Mouse (Mus musculus): ENCODE results near the gene Zdhhc8.

Gene Zdhhc8

DNA sequence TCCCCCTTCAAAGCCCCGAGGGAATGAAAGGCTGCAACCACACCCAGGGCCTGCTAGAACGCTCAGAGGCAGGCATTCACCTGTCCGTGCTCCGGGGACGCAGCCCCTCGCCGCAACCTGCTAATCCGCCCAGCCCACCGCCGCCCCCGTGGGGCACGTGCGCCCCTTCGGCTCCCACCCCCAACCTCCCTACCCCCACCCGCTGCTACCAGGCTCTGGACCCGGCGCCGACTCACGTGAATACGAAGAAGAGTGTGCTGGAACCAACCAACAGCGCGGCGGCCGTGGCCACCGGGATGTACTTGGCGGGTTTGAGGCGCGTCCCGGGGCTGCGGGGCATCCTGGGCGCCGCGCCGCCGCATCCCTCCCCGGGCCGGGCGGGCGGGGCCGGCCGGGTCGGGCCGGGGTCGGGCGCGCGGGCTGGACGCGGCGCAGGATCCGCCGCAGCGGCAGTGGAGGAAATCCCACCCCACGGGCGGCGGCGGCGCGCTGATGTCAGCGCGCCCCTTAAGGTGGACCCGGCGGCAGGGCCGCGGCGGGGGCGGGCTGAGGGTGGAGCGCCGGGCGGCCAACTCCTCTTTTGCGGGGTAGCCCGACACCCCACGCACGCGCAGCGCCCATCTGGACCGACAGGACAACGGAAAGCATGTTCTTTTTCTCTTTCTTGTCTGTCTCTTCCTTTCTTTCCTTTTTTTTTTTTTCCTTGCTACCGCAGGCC is at the start of gene Zdhhc8:
Gene Zdhhc8 (minus strand): TSS at position 466 of the 718 bp plus-strand sequence.
- DNase-seq (ENCODE audit: low read depth, low spot score), result no peak

DNA sequence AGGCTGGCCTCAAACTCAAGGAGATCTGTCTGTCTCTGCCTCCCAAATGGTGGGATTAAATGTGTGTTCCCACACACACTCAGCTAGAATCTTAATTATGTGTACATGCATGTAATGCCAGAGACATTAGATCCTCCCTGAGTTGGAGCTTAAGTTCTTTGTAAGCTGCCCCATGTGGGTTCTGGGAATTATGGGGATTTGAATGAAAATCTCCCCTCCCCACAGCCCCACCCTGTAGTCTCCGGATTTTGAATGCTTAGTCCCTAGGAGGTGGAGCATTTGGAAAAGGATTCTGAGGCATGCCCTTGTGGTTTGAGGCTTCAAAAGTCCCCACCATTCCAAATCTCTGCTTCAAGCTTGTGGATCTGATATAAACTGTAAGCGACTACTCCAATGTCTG is 40.2 kb upstream of the Zdhhc8 start:
- no peak for DNase-seq (ENCODE audit: low read depth, low spot score)

- DNase-seq (ENCODE audit: low read depth, low spot score), result no peak
Measured at GRCm38 (mm10) chr16:18268182-18268581, 33.2 kb upstream of the Zdhhc8 start.

DNA sequence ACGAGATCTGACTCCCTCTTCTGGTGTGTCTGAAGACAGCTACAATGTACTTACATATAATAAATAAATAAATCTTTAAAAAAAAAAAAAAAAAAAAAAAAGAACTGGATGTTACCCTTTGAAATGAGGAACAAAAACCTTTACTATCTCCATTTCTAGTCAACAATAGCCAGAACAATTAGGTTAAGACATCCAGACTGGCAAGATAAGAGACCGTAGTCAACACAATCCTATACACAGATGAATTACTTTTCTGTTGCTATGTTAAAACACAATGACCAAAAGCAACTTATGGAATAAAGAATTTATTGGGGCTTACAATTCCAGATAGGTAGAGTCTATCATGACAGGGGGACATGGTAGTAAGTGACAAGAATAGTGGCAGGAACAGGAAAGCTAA is 30.1 kb upstream of the Zdhhc8 start:
- no peak for DNase-seq (ENCODE audit: low read depth, low spot score)

GRCm38 (mm10) chr16:18258221-18258620 is 23.3 kb upstream of the Zdhhc8 start, which contains the start of gene Gm49776:
Gene Gm49776 (minus strand): TSS chr16:18258321.
- DNase-seq (ENCODE audit: low read depth, low spot score), result no peak

GRCm38 (mm10) chr16:18253866-18254265 is 18.9 kb upstream of the Zdhhc8 start:
- DNase-seq (ENCODE audit: low read depth, low spot score), result no peak

DNA sequence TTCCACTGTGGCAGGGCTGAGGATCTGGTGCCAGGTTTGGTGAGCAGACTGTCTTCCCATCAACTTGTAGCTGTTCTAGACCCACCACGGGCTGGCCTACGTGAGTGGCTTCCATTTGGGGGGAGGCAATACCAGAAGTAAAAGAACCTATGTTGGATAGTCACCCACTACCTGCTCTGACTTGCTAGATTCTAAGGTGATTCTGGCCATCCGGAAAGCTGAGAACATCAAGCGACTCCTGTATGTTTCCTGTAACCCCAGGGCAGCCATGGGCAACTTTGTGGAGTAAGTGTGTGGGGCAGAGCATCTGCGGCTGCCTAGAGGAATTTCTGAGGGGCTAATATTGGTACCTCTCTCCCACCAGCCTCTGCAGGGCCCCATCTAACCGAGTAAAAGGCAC is 17.8 kb upstream of the Zdhhc8 start:
- DNase-seq (ENCODE audit: low read depth, low spot score), result no peak

- no peak for DNase-seq (ENCODE audit: low read depth, low spot score)
Measured at GRCm38 (mm10) chr16:18250828-18251790, 16.2 kb upstream of the Zdhhc8 start.

GRCm38 (mm10) chr16:18250231-18250630 is 15.3 kb upstream of the Zdhhc8 start:
- no peak for DNase-seq (ENCODE audit: low read depth, low spot score)

DNA sequence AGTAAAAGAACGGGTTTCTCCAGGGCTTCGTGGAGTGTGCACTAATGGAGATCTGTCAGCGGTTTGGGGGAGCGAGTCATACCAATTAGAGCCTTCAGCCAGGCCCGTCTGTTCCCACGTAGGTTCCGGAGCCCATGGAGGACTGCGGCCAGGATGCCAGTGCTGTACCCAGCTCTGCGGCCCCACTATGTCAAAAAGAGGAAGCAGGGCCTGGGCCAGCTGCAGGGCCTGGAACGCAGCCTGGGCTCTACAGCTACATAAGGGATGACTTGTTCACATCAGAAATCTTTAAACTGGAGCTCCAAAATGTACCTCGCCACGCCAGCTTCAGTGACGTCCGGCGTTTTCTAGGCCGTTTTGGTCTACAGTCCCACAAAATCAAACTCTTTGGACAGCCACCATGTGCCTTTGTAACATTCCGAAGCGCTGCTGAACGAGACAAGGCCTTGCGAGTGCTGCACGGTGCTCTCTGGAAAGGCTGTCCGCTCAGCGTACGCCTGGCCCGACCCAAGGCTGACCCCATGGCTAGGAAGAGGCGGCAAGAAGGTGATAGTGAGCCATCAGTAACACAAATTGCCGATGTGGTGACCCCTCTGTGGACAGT is 14.5 kb upstream of the Zdhhc8 start:
- DNase-seq (ENCODE audit: low read depth, low spot score), result peak; percentile 28

- peak; percentile 90 for DNase-seq (ENCODE audit: low read depth, low spot score)
Measured at GRCm38 (mm10) chr16:18248433-18249363, 13.8 kb upstream of the Zdhhc8 start, which contains the start of the genes Trmt2a and Ranbp1. Gene Trmt2a (plus strand): TSS chr16:18248679. Gene Ranbp1 (minus strand): TSS chr16:18248732.

DNA sequence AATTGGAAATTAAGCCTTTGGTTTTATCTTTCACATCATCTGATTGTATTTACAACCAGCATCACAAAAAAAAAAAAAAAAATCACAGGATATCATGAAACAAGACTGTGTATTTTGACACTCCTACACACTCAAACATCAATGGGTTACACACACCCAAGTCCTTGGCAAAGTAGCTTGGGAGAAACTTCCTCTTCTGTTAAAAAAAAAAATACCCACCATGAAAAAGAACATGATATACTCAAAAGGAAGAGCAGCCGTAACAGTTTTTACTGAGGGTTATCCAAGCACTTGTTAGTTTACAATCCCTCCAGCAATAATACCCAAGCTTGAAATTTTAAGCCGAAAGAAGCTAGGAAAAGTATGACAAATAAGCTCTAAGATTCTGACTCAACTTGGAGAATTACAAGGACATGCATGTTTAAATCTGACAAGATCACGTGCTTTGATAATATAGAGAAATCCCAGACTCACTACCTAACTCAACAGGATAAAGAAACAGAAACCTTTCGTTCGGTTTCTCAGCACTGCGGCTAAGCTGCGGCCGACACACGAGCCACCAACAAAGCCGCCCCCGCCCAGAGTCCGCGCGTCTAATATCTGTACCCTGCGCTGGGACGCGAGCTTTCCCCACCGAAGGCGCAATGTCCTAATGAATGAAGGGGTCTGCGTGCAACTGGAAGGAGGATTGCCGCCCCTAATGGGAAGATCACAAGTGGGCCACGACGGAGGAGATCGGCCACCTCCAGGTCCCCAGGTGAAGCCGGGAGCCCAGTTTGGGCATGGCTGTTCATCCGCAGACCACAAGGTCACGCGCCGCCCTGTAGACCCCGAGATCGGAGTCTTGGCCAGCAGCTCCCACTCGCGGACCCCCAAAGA is 12.8 kb upstream of the Zdhhc8 start:
- DNase-seq (ENCODE audit: low read depth, low spot score), result peak; percentile 20

DNA sequence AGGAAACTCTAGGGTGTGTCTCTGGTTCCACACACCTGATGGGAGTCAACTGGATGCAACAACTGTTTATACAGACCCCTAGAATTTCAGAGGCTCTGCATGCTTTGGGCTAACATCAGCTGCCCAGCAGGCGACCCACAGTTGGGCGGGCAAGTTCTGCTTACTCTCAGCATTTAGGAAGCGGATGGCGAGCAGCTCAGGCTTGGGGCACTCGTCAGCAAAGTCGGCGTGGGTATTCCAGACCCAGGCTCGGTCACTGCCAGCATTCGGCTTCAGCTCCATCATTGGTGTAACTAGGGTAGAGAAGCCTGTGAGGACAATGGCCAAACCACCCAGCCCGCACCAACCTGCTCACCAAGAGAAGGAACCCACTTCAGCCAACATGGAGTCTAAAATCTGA is 6.6 kb upstream of the Zdhhc8 start:
- DNase-seq (ENCODE audit: low read depth, low spot score), result no peak

DNA sequence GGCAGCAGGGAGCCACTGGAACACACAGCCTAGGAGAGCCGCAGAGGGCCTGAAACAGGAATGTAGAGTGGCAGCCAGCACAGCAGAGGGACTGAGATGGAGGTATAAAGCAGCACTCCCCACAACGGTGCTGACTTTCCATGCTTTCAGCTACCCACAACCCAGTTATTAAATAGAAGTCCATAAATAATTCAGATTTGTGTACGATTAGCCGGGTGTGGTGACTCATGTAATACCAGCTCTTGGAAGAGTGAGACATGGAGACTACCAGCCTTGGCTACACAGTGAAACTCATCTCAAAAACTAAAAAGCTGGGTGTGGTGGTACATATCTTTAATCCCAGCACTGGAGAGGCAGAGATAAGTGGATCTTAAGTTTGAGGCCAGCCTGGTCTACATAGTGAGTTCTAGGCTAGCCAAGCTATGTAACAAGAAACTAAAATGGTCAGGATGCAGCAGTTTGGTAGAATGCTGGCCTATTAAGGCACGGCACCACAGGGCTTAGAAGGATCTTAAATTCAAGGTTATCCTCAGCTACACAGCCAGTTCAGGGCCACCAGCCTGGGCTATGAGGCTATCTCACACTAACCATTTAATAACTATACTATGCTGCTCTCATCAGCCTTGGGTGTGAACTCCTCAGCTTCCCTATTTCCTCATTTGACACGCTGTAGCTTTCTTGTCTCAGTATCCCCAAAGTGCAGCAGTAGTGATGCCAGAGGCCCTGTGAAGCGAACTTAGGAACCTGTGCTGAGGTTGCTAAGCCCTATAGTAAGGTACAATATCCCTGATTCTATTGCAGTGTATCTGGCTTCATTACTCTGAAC is 2.0 kb upstream of the Zdhhc8 start:
- no peak for DNase-seq (ENCODE audit: low read depth, low spot score)

DNA sequence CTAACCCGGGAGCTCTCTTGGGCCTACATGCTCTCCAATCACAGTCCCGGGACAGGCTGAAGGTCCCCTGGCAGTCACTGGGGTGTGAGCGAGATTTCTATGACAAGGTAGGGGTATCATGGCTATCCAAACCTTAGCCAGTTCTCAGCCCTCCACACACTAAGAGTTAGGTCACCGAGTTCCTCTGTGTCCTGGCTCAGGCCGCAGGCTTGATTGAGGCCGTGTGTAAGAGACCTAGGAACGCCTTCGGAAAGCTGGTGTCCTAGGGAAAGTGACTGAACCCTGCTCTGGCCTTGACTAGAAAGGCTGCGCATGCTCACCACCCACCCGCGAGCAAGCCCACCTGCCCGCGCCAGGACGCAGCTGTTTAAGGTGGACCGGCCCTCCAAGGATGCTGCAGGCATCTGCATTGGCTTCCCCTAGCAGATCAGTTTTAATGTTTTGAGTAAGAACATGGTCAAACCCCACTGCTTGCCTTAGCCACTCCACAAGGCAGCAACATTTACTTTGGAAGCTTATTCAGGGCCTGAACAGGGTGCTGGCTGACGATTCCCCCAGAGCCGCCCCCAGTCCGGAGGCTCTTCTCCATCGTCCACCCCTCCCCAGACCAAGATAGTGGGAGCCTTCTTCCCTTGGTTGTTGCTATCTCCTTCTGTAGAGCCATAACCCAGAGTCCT is 591 bp upstream of the Zdhhc8 start:
- no peak for DNase-seq (ENCODE audit: low read depth, low spot score)

- no peak for DNase-seq (ENCODE audit: low read depth, low spot score)
Measured at GRCm38 (mm10) chr16:18233919-18234670, 841 bp downstream of the Zdhhc8 start.

- DNase-seq (ENCODE audit: low read depth, low spot score), result no peak
Measured at GRCm38 (mm10) chr16:18233451-18233850, 1.5 kb downstream of the Zdhhc8 start.

- DNase-seq (ENCODE audit: low read depth, low spot score), result no peak
Measured at GRCm38 (mm10) chr16:18231451-18231850, 3.5 kb downstream of the Zdhhc8 start.

Measured in c-Kit-negative CD71-positive TER-119-positive erythroid progenitor cells, embryonic 14.5 days (primary cell).